Mouse (Mus musculus) T-helper 17 cell (primary cell): ENCODE data around the gene Ssna1.

ENCODE experiments used
- in situ Hi-C, 2 experiments: fragments of 300-600 bp; cut with MboI, MseI; formaldehyde crosslinking; loops; 1 replicate in 1 of 2; 2 replicates in 1 of 2; pipeline ENCODE4 v1.15.1; 2025; ENCODE audit warnings: high pct_unique_total_duplicates in 2 of 2

Ssna1 gene

GRCm38 (mm10) chr2:25262291-25262767, 9.9 kb downstream of the Ssna1 start, which contains the start of gene Tprn:
Tprn (plus strand) TSS chr2:25262618.
- in situ Hi-C loops, result no loop called here

GRCm38 (mm10) chr2:25261870-25262269, 10.4 kb downstream of the Ssna1 start:
- in situ Hi-C loops, result no loop called here

GRCm38 (mm10) chr2:25258887-25259286, 13.4 kb downstream of the Ssna1 start:
- in situ Hi-C loops, result loop anchor here in 1 of 2 experiments (5.0 kb wide), 1 partner anchor 37 kb away; the partner anchor contains the start of gene Tubb4b

GRCm38 (mm10) chr2:25257250-25257649, 15.0 kb downstream of the Ssna1 start:
- in situ Hi-C loops, result loop anchor here in 1 of 2 experiments (5.0 kb wide), 1 partner anchor 35 kb away; the partner anchor contains the start of gene Tubb4b

GRCm38 (mm10) chr2:25256443-25257109, 15.7 kb downstream of the Ssna1 start:
- in situ Hi-C loops, result loop anchor here in 1 of 2 experiments (5.0 kb wide), 1 partner anchor 34 kb away; the partner anchor contains the start of gene Tubb4b

GRCm38 (mm10) chr2:25255284-25255779, 16.9 kb downstream of the Ssna1 start, which contains the start of gene Tmem203:
Tmem203 (plus strand) TSS chr2:25255439.
- in situ Hi-C loops, result loop anchor here in 1 of 2 experiments (5.0 kb wide), 1 partner anchor 33 kb away; the partner anchor contains the start of gene Tubb4b

- in situ Hi-C loops, result loop anchor here in 1 of 2 experiments (5.0 kb wide), 1 partner anchor 60 kb away; no protein-coding TSS in a partner anchor
Observed at GRCm38 (mm10) chr2:25252331-25252730, 19.9 kb downstream of the Ssna1 start.

GRCm38 (mm10) chr2:25246183-25247072, 25.8 kb downstream of the Ssna1 start, which contains the start of gene AL732309.1:
AL732309.1 (minus strand) TSS chr2:25246863.
- in situ Hi-C loops, result no loop called here

GRCm38 (mm10) chr2:25244144-25244543, 28.1 kb downstream of the Ssna1 start:
- in situ Hi-C loops, result no loop called here

GRCm38 (mm10) chr2:25243342-25243741, 28.9 kb downstream of the Ssna1 start:
- in situ Hi-C loops, result no loop called here

GRCm38 (mm10) chr2:25242101-25242506, 30.1 kb downstream of the Ssna1 start, which contains the start of the genes Rnf208 and Cysrt1:
Rnf208 (plus strand) TSS chr2:25242255.
Cysrt1 (minus strand) TSS chr2:25242452.
- in situ Hi-C loops, result no loop called here

- in situ Hi-C loops, result no loop called here
Observed at GRCm38 (mm10) chr2:25241438-25241775, 30.8 kb downstream of the Ssna1 start.

- in situ Hi-C loops, result no loop called here
Observed at GRCm38 (mm10) chr2:25240723-25241437, 31.4 kb downstream of the Ssna1 start.

- in situ Hi-C loops, result no loop called here
Observed at GRCm38 (mm10) chr2:25240310-25240709, 31.9 kb downstream of the Ssna1 start.

GRCm38 (mm10) chr2:25239766-25240165, 32.5 kb downstream of the Ssna1 start:
- in situ Hi-C loops, result no loop called here

GRCm38 (mm10) chr2:25238106-25238505, 34.1 kb downstream of the Ssna1 start:
- in situ Hi-C loops, result no loop called here

- in situ Hi-C loops, result no loop called here
Observed at GRCm38 (mm10) chr2:25237522-25237921, 34.7 kb downstream of the Ssna1 start.

GRCm38 (mm10) chr2:25236614-25237013, 35.6 kb downstream of the Ssna1 start, which contains the start of gene Rnf224:
Rnf224 (minus strand) TSS chr2:25236787.
- in situ Hi-C loops, result no loop called here

GRCm38 (mm10) chr2:25234551-25235220, 37.6 kb downstream of the Ssna1 start:
- in situ Hi-C loops, result no loop called here

- in situ Hi-C loops, result no loop called here
Observed at GRCm38 (mm10) chr2:25234050-25234449, 38.2 kb downstream of the Ssna1 start, which contains the start of gene Slc34a3. Slc34a3 (minus strand) TSS chr2:25234364.
